In genomic region chr2:180306009-180306408, GRCm38 (mm10) we compare ENCODE assay signal across 22 mouse cellular contexts. TPM values are rescaled to one million over a fixed set of nuclear protein-coding genes. Genes with fewer than 3 reads are reported as not detected.
DNase-seq lines count a peak whose midpoint lies in the region; ATAC-seq and TF ChIP-seq lines count a peak whose summit lies in the region.
"Had no signal": no experiment of that assay in that cellular context is flagged by ENCODE, and none has a peak within 500 bp of the region (broad histone marks: within the 10 kb centered on the region; RNA-seq: fewer than 3 reads in every experiment).

No protein-coding gene starts in this region.

- H3K4me2 ChIP-seq in lung, embryonic 14.5 days: no peak overlapping the region
- no peak overlapping the region for H3K4me2 ChIP-seq in lung, embryonic 16.5 days (ENCODE audit: low read depth, low read length)
- H3K4me2 ChIP-seq: embryonic facial prominence, embryonic 13.5 days; embryonic facial prominence, embryonic 15.5 days; forebrain, embryonic 12.5 days had no signal

- H3K27ac ChIP-seq in lung, embryonic 14.5 days (ENCODE audit: low read depth): peak overlapping the region; percentile 87
- H3K27ac ChIP-seq in lung, embryonic 16.5 days (ENCODE audit: low read length): peak overlapping the region; percentile 89
- H3K27ac ChIP-seq: embryonic facial prominence, embryonic 13.5 days; embryonic facial prominence, embryonic 15.5 days; forebrain, embryonic 10.5 days; forebrain, embryonic 12.5 days had no signal

- peak; percentile 62 for DNase-seq in lung, embryonic 14.5 days
- DNase-seq in lung, postnatal 25 days (ENCODE audit: low spot score): no peak
- no peak for DNase-seq in lung, adult 18-20 months
- peak; percentile 46 for DNase-seq in lung, postnatal 10 days
- no peak for DNase-seq in lung, postnatal 14 days
- DNase-seq: adrenal gland, adult 2 months; adrenal gland, postnatal 10 days; adrenal gland, postnatal 25 days; cerebellum, adult 11 months; cerebellum, adult 18-20 months; cerebellum, adult 8-10 months; cerebellum, postnatal 14 days; cerebellum, postnatal 36 days; embryo, embryonic 11 days had no signal

- H3K27me3 ChIP-seq in lung, embryonic 14.5 days (ENCODE audit: insufficient read depth, low read length): no peaks in the 10 kb centered on the region
- no peaks in the 10 kb centered on the region for H3K27me3 ChIP-seq in lung, embryonic 16.5 days (ENCODE audit: control insufficient read depth, insufficient read depth, low read depth, low read length)
- H3K27me3 ChIP-seq: embryonic facial prominence, embryonic 13.5 days; embryonic facial prominence, embryonic 15.5 days; forebrain, embryonic 12.5 days had no signal

- H3K9me3 ChIP-seq in lung, embryonic 14.5 days (ENCODE audit: low read depth, low read length): no peaks in the 10 kb centered on the region
- H3K9me3 ChIP-seq in lung, embryonic 16.5 days (ENCODE audit: control insufficient read depth, low read length): no peaks in the 10 kb centered on the region
- H3K9me3 ChIP-seq: embryonic facial prominence, embryonic 15.5 days; forebrain, embryonic 10.5 days; forebrain, embryonic 12.5 days had no signal

- H3K36me3 ChIP-seq in lung, embryonic 14.5 days (ENCODE audit: insufficient read depth): no peaks in the 10 kb centered on the region
- H3K36me3 ChIP-seq in lung, embryonic 16.5 days (ENCODE audit: control insufficient read depth, insufficient read depth, low read length): no peaks in the 10 kb centered on the region
- H3K36me3 ChIP-seq: embryonic facial prominence, embryonic 13.5 days; embryonic facial prominence, embryonic 15.5 days; forebrain, embryonic 10.5 days; forebrain, embryonic 12.5 days had no signal

- H3K4me3 ChIP-seq in lung, embryonic 14.5 days (ENCODE audit: low read depth, low read length): no peak overlapping the region
- no peak overlapping the region for H3K4me3 ChIP-seq in lung, embryonic 16.5 days (ENCODE audit: low read length)
- H3K4me3 ChIP-seq: embryonic facial prominence, embryonic 13.5 days; embryonic facial prominence, embryonic 15.5 days; erythroblast, embryonic 14.5 days; forebrain, embryonic 10.5 days; forebrain, embryonic 12.5 days had no signal

- 0 out of 2 replicates have a peak, but pooled peaks have one; percentile 0 for ATAC-seq in lung, embryonic 14.5 days (ENCODE audit: insufficient read depth)
- ATAC-seq in lung, embryonic 16.5 days (ENCODE audit: low read depth): peak; percentile 9; the same call in 1 of the 2 replicates
- ATAC-seq: forebrain, embryonic 14.5 days had no signal

- H3K9ac ChIP-seq in lung, embryonic 14.5 days: no peak overlapping the region
- H3K9ac ChIP-seq in lung, embryonic 16.5 days (ENCODE audit: low read length): no peak overlapping the region
- H3K9ac ChIP-seq: embryonic facial prominence, embryonic 13.5 days; embryonic facial prominence, embryonic 15.5 days; forebrain, embryonic 12.5 days had no signal

- peaks cover 34% of the 10 kb centered on the region for H3K4me1 ChIP-seq in lung, embryonic 14.5 days (ENCODE audit: insufficient read depth)
- peaks cover 21% of the 10 kb centered on the region for H3K4me1 ChIP-seq in lung, embryonic 16.5 days (replicated peaks; ENCODE audit: control insufficient read depth, insufficient read depth, low read length)
- H3K4me1 ChIP-seq: embryonic facial prominence, embryonic 13.5 days; embryonic facial prominence, embryonic 15.5 days; forebrain, embryonic 10.5 days; forebrain, embryonic 12.5 days had no signal

- no peak for TF ChIP-seq CTCF in lung, embryonic 14.5 days (IDR thresholded peaks at IDR 0.05; ENCODE audit: low read depth)

- 54% methylated on average over 2 of the region's 2 CpGs for WGBS in lung, embryonic 14.5 days
- WGBS in lung, embryonic 16.5 days: 60% methylated on average over 2 of the region's 2 CpGs

RNA-seq across cellular contexts. Expression of gene Rbbp8nl, which starts 16.3 kb away (rescaled TPM):
- polyA plus RNA-seq in lung, embryonic 14.5 days (2014; fragmentation: Nextera tagmentation; extraction: Ambion mirVana): 1.9 and 2.3 TPM in 2 replicates
- polyA plus RNA-seq in lung, embryonic 16.5 days (2015; fragmentation: Nextera tagmentation; extraction: Ambion mirVana): 2.7 and 2.8 TPM in 2 replicates
- polyA plus RNA-seq: adrenal gland, adult 2 months; C2C12; erythroblast, embryonic 14.5 days; forebrain, embryonic 14.5 days had no signal

RNA-seq across cellular contexts. Expression of gene Gata5, which starts 28.5 kb away (rescaled TPM):
- polyA plus RNA-seq in lung, embryonic 14.5 days (2014; fragmentation: Nextera tagmentation; extraction: Ambion mirVana): 37.4 and 42.7 TPM in 2 replicates
- polyA plus RNA-seq in lung, embryonic 16.5 days (2015; fragmentation: Nextera tagmentation; extraction: Ambion mirVana): 23.2 and 25.3 TPM in 2 replicates
- polyA plus RNA-seq: C2C12; embryonic facial prominence, embryonic 13.5 days; embryonic facial prominence, embryonic 15.5 days; erythroblast, embryonic 14.5 days; forebrain, embryonic 10.5 days; forebrain, embryonic 12.5 days; forebrain, embryonic 14.5 days had no signal

RNA-seq across cellular contexts. Expression of gene Cables2, which starts 32.7 kb away (rescaled TPM):
- 24.0 and 25.6 TPM in 2 replicates for polyA plus RNA-seq in lung, embryonic 14.5 days (2014; fragmentation: Nextera tagmentation; extraction: Ambion mirVana)
- polyA plus RNA-seq in lung, embryonic 16.5 days (2015; fragmentation: Nextera tagmentation; extraction: Ambion mirVana): 6.3 and 8.4 TPM in 2 replicates

RNA-seq across cellular contexts. Expression of gene Rps21, which starts 48.8 kb away (rescaled TPM):
- 630 and 724 TPM in 2 replicates for polyA plus RNA-seq in lung, embryonic 14.5 days (2014; fragmentation: Nextera tagmentation; extraction: Ambion mirVana)
- 455 and 526 TPM in 2 replicates for polyA plus RNA-seq in lung, embryonic 16.5 days (2015; fragmentation: Nextera tagmentation; extraction: Ambion mirVana)

Comparison
In these comparisons a context has a peak if more than half of its experiments do, and no peak if none do; other contexts are left out.
1. DNase-seq: peak in lung, embryonic 14.5 days (single experiment) and lung, postnatal 10 days (single experiment); none in lung, postnatal 25 days (single experiment), lung, adult 18-20 months (0 of 2) and lung, postnatal 14 days (single experiment).